Mouse (Mus musculus) stomach, postnatal 0 days (tissue): Measurements from ENCODE around the gene Gpr37l1.

Source experiments
- CTCF ChIP-seq: IDR thresholded peaks from 2 replicates; pipeline ENCODE4 v1.5.1; 2016; ENCODE audit warnings: antibody characterized with exemption, low read depth, mild to moderate bottlenecking, moderate library complexity
- EP300 ChIP-seq: optimal IDR thresholded peaks from 2 replicates; pipeline ENCODE3; 2016; ENCODE audit warnings: antibody characterized with exemption

DNA sequence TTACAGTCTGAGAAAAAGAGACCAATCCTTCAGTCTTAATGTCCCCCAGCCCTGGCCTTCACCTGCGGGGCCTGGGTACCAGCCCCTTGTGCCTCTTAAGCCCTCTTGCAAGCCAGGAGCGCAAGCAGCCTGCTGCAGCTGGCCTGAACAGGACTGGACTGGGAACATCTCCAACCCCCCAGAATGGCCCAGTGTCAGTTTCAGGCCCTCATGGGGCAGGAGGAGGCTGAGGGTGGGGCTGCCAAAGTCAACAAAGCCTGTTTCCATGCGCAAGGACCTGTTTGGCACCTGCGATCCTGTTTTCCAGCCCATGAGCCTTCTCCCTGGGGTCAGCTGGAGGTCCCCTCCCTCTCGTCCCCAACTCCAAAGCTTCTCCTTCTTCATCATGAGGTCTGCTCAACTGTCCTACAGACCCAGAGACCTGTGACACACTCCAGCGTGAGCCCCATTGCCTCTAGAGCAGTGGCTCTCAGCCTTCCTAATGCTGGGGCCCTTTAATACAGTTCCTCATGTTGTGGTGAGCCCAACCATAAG is 28.5 kb upstream of the Gpr37l1 start:
- TF ChIP-seq EP300 (no peak), CTCF (no peak)
